Mouse (Mus musculus) CD8-positive naive resting alpha-beta T cell, adult 2 months (primary cell): ENCODE data around the gene Hist2h3c1.
"Not testable (repeated sequence)": the region's sequence is repeated elsewhere in the genome, so short reads cannot be mapped to it uniquely, and the experiment has no call there.

Source experiments
- DNase-seq, 2 experiments: peaks; one replicate each; pipeline ENCODE4 v3.0.0; 2022; ENCODE audit warnings: low read depth in 2 of 2, low spot score in 2 of 2

Hist2h3c1 gene

GRCm38 (mm10) chr3:96234914-96235313, 11.6 kb upstream of the Hist2h3c1 start:
- DNase-seq = peak in 1 of 2 experiments; percentile 35

- no peak for DNase-seq
Observed at GRCm38 (mm10) chr3:96235836-96236235, 10.6 kb upstream of the Hist2h3c1 start.

- DNase-seq = no peak
Observed at GRCm38 (mm10) chr3:96236834-96237334, 9.6 kb upstream of the Hist2h3c1 start.

DNA sequence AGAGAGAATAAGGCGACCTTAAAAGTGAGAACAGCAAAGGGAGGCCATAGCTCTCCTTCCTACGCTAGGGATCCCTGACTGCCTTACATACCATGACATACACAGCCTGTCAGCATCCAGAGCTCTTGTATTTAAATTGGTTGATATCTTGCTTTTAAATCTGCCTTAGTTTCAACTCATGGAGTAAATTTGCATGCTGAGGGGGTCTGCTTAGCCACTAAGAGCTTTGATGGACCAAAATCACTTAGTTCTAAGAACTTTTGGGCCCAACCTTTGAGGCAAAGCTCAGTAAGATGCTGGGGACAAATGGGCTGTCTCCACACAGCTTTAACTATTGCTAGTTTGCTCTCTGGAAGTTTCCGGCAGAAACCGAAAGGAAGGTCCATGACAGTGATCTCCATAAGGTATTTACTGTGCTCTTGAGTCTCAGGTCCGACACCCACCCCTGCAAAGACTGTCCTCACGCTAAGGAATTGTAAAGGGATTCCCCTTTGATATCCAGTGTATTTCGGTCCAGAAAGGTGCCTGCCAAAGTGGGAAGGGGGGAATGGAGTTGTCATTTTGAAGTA, 9.1 kb upstream of the Hist2h3c1 start:
- no peak for DNase-seq

- no peak for DNase-seq
Observed at GRCm38 (mm10) chr3:96237904-96238511, 8.5 kb upstream of the Hist2h3c1 start.

GRCm38 (mm10) chr3:96238954-96239793, 7.3 kb upstream of the Hist2h3c1 start, which contains the start of gene Hist2h3c2:
Hist2h3c2 (minus strand) TSS chr3:96239127.
- DNase-seq = peak in 1 of 2 experiments; percentile 37

- DNase-seq = peak; percentile 81 to 82
Observed at GRCm38 (mm10) chr3:96239949-96240798, 6.3 kb upstream of the Hist2h3c1 start, which contains the start of gene Hist2h2aa2. Hist2h2aa2 (minus strand) TSS chr3:96240276.

DNA sequence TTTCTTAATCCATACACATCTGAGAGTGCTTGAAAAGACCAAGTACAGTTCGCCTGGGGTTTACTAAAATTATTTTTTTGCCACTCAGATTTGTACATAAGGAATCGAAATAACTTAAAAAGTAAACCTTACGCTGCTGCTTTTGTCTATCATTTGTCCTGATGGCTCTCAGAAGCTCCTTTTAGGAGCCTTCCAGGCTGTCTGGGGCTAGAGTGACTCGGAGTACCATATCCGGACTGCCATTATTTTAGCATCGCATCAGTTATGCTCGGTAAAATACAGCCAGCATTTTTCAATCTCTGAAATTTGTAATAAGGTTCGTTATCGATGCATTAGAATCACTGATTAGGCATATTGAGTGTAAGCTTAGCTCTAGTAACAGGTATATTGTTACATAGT, 5.7 kb upstream of the Hist2h3c1 start:
- DNase-seq = no peak

- DNase-seq = no peak
Observed at GRCm38 (mm10) chr3:96243921-96244572, 2.4 kb upstream of the Hist2h3c1 start.

- DNase-seq = peak; percentile 73 to 79
Observed at GRCm38 (mm10) chr3:96245003-96245886, 1.2 kb upstream of the Hist2h3c1 start, which contains the start of gene Hist2h2aa1. Hist2h2aa1 (plus strand) TSS chr3:96245497.

DNA sequence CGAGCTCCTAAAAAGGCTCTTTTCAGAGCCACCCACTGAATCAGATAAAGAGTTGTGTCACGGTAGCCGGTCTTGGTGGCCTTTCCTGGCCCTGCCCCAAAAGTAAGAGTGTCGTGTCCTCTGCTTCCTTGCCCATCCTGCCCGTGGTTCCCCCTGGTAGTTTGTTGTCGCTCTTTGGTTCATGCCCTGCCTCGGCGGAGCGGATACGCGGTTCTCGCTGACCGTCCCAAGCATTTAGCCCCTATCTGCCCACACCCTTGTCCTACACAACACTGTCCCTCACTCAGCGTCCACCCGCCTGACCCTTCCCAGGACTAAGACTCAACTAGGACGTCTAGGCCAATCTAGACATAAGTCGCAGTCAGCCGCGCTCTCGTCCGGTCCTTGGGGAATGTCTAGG, 467 bp upstream of the Hist2h3c1 start:
- not testable (repeated sequence) for DNase-seq

DNA sequence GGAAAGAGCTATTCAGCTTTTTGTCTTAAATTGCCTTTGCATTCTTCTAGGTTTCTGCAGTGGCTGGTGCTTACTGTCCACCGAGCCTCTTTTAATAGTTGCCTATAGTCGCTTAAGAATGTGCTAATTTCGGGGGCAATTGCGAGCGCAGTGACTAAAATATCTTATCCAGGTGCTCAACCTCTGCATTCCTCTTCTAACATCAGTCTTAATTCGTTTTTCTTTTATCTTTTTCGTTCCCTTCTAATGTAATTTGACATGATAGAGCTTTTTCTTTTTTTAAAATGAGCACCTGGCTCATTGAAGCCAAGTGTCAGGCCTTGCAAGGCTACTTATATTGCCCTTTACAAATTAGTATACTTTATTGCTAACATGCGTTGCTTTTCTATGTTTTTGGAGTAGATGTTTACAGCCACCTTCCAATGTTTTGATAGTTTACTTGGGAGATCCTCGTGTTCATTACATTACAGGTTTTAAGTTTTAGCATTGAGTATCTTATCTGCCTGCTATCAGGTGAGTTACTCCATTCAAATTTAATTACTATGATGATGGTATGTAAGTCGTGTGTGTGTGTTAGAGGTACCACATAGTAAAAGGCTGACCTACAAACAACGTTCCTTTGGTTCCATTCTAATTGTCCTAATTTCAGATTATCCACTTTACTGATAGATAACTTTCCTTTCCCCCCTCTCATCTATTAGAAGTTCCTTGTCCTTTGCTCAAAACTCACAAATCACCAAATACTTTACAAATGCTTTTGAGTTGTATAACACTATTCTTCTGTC, 1.1 kb downstream of the Hist2h3c1 start:
- DNase-seq = no peak

DNA sequence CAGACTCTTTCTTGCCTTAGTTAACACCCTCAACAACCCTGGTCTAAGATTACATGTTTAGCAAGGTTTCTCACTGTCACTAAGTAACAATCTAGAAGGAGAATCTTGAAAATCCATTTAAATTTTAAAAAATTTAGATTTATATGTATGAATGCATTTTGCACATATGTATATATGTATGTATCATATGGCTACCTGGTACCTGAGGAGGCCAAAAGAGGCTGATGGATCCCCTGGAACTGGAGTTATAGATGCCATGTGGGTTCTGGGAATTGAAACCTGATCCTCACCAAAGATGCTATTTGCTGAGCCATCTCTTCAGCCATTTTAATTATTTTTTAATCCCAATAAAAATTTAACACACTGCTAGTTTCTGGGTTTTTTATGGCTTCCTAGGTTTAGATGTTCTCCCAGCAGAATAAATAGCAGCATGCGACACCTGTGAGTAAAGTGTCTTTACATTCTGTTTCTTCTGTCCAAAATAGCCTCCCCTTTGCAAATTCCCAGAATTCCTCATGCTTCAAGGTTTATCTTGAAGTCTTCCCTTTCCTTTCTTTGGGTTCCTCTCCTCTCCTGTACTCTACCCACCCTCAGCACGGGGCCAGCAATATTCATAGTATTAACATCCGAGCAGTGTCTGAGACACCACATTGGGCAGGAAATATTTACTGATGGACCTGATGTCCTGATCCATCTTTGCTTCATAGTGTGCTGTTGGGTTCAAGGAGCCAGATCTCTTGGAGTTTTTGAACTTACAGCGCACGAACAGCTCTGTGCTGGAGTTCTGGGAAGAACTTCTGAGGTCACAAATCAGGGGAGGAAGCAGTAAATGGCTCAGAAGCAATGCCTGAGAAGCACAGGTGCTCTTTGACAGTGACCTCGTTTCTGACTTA, 1.9 kb downstream of the Hist2h3c1 start:
- no peak for DNase-seq

DNA sequence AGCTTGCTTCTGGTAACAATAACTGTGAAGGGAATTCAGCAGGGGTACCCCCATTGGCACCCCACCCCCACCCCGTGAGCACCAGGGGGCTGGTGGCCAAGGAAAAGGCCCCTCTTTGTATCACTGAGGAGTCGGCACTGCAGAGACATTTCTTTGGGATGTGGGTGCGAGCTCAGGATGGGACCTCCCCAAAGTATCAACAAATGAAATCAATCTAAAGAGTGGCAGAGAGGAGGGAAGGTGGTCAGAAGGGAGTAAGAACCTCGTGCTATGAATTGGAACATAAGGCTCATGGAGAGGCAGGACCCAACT, 2.5 kb downstream of the Hist2h3c1 start:
- no peak for DNase-seq

DNA sequence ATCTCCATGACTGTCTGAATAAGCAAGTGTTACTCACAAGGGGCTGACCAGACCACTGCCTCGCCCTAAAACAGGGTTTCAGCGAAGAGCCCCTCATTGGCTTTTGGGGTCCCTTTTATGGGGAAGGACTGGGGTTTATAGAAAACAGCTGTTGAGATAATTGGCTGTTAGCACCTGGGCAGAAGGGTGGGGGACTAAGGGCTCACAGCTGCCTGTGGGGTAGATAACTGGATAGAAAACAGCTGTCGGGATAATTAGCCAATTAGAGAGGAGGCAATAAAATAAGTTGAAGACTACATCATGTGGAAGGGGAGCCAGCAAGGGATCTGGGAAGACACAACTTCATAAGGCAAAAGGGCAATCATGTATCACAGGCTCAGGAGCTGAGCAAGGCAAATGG, 4.4 kb downstream of the Hist2h3c1 start:
- DNase-seq = no peak

DNA sequence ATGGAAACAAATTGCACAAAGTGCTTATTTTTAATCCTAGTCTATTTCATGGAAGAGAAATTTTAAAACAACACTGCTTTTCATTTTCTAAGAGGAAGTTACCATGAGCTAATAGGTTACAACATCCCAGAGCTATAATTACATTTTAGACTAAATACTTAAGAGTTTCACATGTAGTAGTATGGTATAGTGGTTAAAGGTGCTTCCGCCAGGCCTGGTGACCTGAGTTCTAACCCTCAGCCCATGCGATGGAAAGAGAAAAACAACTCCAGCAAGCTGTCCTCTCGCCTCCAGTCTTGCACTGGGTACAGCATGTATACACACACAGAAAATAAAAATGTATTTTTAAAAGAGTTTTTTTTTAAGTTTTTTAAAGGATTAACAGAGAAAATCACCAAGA, 5.3 kb downstream of the Hist2h3c1 start:
- DNase-seq = no peak

DNA sequence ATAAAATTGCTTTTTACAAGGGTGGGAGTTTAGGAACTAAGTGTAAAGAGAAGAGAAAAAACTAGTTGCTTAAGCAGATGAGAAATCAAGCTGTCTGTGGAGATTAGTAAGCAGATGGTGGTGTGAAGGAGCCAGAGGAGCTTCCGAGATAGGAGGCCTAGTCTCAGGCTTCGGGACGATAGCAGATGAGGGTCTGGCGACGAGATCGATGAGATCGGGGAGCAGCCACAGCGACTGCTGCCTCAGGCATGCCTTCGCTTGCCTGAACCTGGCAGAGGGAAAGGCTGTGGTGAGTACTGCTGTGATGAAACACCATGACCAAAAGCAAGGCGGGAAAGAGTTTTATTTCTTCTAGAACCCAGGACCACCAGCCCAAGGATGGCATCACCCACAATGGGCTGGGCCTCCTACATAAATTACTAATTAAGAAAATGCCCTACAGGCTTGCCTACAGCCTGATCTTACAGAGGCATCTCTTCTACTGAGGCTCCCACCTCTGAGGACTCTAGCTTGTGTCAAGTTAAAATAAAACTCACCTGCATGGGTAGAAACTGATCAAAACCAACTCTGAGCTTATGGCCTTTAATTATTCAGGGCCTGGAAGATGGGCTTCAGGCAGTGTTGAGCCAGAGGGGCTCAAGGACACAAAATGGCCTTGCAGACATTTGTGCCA, 8.3 kb downstream of the Hist2h3c1 start:
- DNase-seq = no peak
